Mouse (Mus musculus) ovary, adult 18-20 months (tissue): Measurements from ENCODE around the gene Cotl1.

Experiments
- DNase-seq: peaks from one replicate; pipeline ENCODE4 v3.0.0; 2022; ENCODE audit warnings: low spot score, mixed read lengths

The Cotl1 gene

GRCm38 (mm10) chr8:119786871-119787270 lies 53.5 kb downstream of the Cotl1 start:
- no peak for DNase-seq

GRCm38 (mm10) chr8:119785764-119786405 lies 54.5 kb downstream of the Cotl1 start:
- DNase-seq, result no peak

- DNase-seq, result no peak
Observed at GRCm38 (mm10) chr8:119784676-119785075, 55.7 kb downstream of the Cotl1 start.

- DNase-seq, result no peak
Observed at GRCm38 (mm10) chr8:119784141-119784574, 56.2 kb downstream of the Cotl1 start.

GRCm38 (mm10) chr8:119783579-119783978 lies 56.8 kb downstream of the Cotl1 start:
- DNase-seq, result no peak

GRCm38 (mm10) chr8:119782715-119783114 lies 57.6 kb downstream of the Cotl1 start:
- no peak for DNase-seq

- DNase-seq, result no peak
Observed at GRCm38 (mm10) chr8:119781086-119781840, 59.1 kb downstream of the Cotl1 start.

- no peak for DNase-seq
Observed at GRCm38 (mm10) chr8:119780402-119781049, 59.8 kb downstream of the Cotl1 start.

GRCm38 (mm10) chr8:119779013-119779737 lies 61.2 kb downstream of the Cotl1 start:
- DNase-seq, result peak; percentile 57

- DNase-seq, result peak; percentile 98
Observed at GRCm38 (mm10) chr8:119778263-119778662, 62.1 kb downstream of the Cotl1 start, which contains the start of gene Tldc1. Tldc1 (minus strand) TSS chr8:119778416.

- no peak for DNase-seq
Observed at GRCm38 (mm10) chr8:119777765-119778164, 62.6 kb downstream of the Cotl1 start.

- DNase-seq, result no peak
Observed at GRCm38 (mm10) chr8:119776668-119777245, 63.6 kb downstream of the Cotl1 start.

- no peak for DNase-seq
Observed at GRCm38 (mm10) chr8:119765761-119766444, 74.4 kb downstream of the Cotl1 start.

- no peak for DNase-seq
Observed at GRCm38 (mm10) chr8:119765311-119765710, 75.0 kb downstream of the Cotl1 start.

GRCm38 (mm10) chr8:119762226-119763220 lies 77.8 kb downstream of the Cotl1 start:
- DNase-seq, result no peak

- no peak for DNase-seq
Observed at GRCm38 (mm10) chr8:119761692-119762091, 78.7 kb downstream of the Cotl1 start.
